Mouse (Mus musculus) midbrain, embryonic 12.5 days (tissue): ENCODE data around the gene Tmem269. TPM values are rescaled to one million over a fixed set of nuclear protein-coding genes. Genes with fewer than 3 reads are reported as not detected.

ENCODE experiments used
- ATAC-seq: fragments of 200-750 bp; cut with Nextera tagmentation; 2 replicates; pipeline ENCODE4 v1.8.0; 2017; ENCODE audit warnings: low read depth, moderate TSS enrichment, moderate library complexity; ENCODE audit not compliant: low FRiP score
- H3K27ac ChIP-seq: fragments of 300-500 bp; sonication (generic); replicated peaks from 2 replicates; pipeline ENCODE4 v1.5.1; 2016; ENCODE audit warnings: mild to moderate bottlenecking
- H3K27me3 ChIP-seq: fragments of 300-500 bp; sonication (generic); 2 replicates; pipeline ENCODE4 v1.6.1; 2016; ENCODE audit warnings: mild to moderate bottlenecking
- H3K36me3 ChIP-seq: fragments of 300-500 bp; sonication (generic); 2 replicates; pipeline ENCODE4 v1.6.1; 2016
- H3K4me1 ChIP-seq: fragments of 300-500 bp; sonication (generic); 2 replicates; pipeline ENCODE4 v1.6.1; 2016
- H3K4me2 ChIP-seq: fragments of 300-500 bp; sonication (generic); replicated peaks from 2 replicates; pipeline ENCODE4 v1.6.1; 2016; ENCODE audit warnings: mild to moderate bottlenecking, moderate library complexity
- H3K4me3 ChIP-seq: fragments of 300-500 bp; sonication (generic); 2 replicates; pipeline ENCODE4 v1.5.1; 2016; ENCODE audit warnings: mild to moderate bottlenecking
- H3K9ac ChIP-seq: fragments of 300-500 bp; sonication (generic); replicated peaks from 2 replicates; pipeline ENCODE4 v1.6.1; 2016; ENCODE audit warnings: mild to moderate bottlenecking, moderate library complexity
- H3K9me3 ChIP-seq: fragments of 300-500 bp; sonication (generic); 2 replicates; pipeline ENCODE4 v1.6.1; 2016; ENCODE audit warnings: mild to moderate bottlenecking
- WGBS: fragments of 180-500 bp; shearing (Covaris S2); methylation state at CpG from one replicate; pipeline ENCODE4 v1.1.7; 2016; 5-methylcytosine and 5-hydroxymethylcytosine counted together
- polyA plus RNA-seq: library from polyadenylated mRNA; unstranded; fragments of >200 nt; fragmentation: Nextera tagmentation; extraction: Ambion mirVana; gene quantifications from 2 replicates; pipeline ENCODE4 v1.2.1, GENCODE M21; 2016

Gene Tmem269
- 0.20 TPM in 1 of 2 replicates, not detected in the other for polyA plus RNA-seq

GRCm38 (mm10) chr4:119218169-119218568 is at the start of gene Tmem269:
TSS of gene Tmem269 (minus strand) at chr4:119218217.
- Histone ChIP-seq H3K4me3 (no peak within 1 kb of the TSS), H3K4me1 (peaks cover 6% of the 10 kb centered on the region; the same call in 1 of the 2 replicates), H3K27me3 (no peaks in the 10 kb centered on the region), H3K9me3 (no peaks in the 10 kb centered on the region), H3K36me3 (0 out of 2 replicates have a peak, but pooled peaks cover 5% of the 10 kb centered on the region), H3K27ac (no peak within 1 kb of the TSS), H3K4me2 (no peak within 1 kb of the TSS), H3K9ac (no peak within 1 kb of the TSS)
- 11% methylated on average over 11 of the region's 11 CpGs for WGBS
- ATAC-seq: no peak

GRCm38 (mm10) chr4:119266606-119267005 is 48.6 kb upstream of the Tmem269 start:
- peaks cover 27% of the 10 kb centered on the region for H3K36me3 ChIP-seq
- H3K9ac ChIP-seq: no peak overlapping the region
- WGBS: 78% methylated on average over 13 of the region's 13 CpGs

GRCm38 (mm10) chr4:119263459-119263858 is 45.4 kb upstream of the Tmem269 start:
- no peak overlapping the region for H3K9ac ChIP-seq
- H3K27me3 ChIP-seq: no peaks in the 10 kb centered on the region
- H3K4me3 ChIP-seq: no peak overlapping the region
- no peaks in the 10 kb centered on the region for H3K4me1 ChIP-seq
- no peak overlapping the region for H3K27ac ChIP-seq
- H3K4me2 ChIP-seq: no peak overlapping the region
- H3K36me3 ChIP-seq: no peaks in the 10 kb centered on the region
- 83% methylated on average over 3 of the region's 3 CpGs for WGBS
- no peaks in the 10 kb centered on the region for H3K9me3 ChIP-seq
- no peak for ATAC-seq

More at GRCm38 (mm10) chr4:119266606-119267005, 48.6 kb upstream of the Tmem269 start:
- Histone ChIP-seq H3K4me3 (no peak overlapping the region), H3K27ac (no peak overlapping the region), H3K4me2 (no peak overlapping the region), H3K9me3 (no peaks in the 10 kb centered on the region), H3K27me3 (no peaks in the 10 kb centered on the region), H3K4me1 (no peaks in the 10 kb centered on the region)
- ATAC-seq: no peak

- H3K4me1 ChIP-seq: no peaks in the 10 kb centered on the region
- no peaks in the 10 kb centered on the region for H3K27me3 ChIP-seq
- no peak overlapping the region for H3K27ac ChIP-seq
- no peak overlapping the region for H3K4me3 ChIP-seq
- no peaks in the 10 kb centered on the region for H3K36me3 ChIP-seq
- ATAC-seq: no peak
- no peak overlapping the region for H3K9ac ChIP-seq
- H3K4me2 ChIP-seq: no peak overlapping the region
- 94% methylated on average over 5 of the region's 5 CpGs for WGBS
- H3K9me3 ChIP-seq: no peaks in the 10 kb centered on the region
These were observed 44.5 kb upstream of the Tmem269 start for GRCm38 (mm10) chr4:119262483-119262882.

- ATAC-seq: no peak
- Histone ChIP-seq H3K9me3 (no peaks in the 10 kb centered on the region), H3K4me3 (no peak overlapping the region), H3K4me1 (no peaks in the 10 kb centered on the region), H3K27ac (no peak overlapping the region), H3K9ac (no peak overlapping the region), H3K36me3 (no peaks in the 10 kb centered on the region), H3K4me2 (no peak overlapping the region), H3K27me3 (no peaks in the 10 kb centered on the region)
- 66% methylated on average over 7 of the region's 7 CpGs for WGBS
These were observed 43.2 kb upstream of the Tmem269 start for GRCm38 (mm10) chr4:119261087-119261713.

- Histone ChIP-seq H3K9me3 (no peaks in the 10 kb centered on the region), H3K27ac (no peak overlapping the region), H3K4me1 (peaks cover 7% of the 10 kb centered on the region), H3K4me3 (no peak overlapping the region), H3K27me3 (no peaks in the 10 kb centered on the region), H3K4me2 (no peak overlapping the region), H3K9ac (no peak overlapping the region), H3K36me3 (no peaks in the 10 kb centered on the region)
- ATAC-seq: no peak
- WGBS: 78% methylated on average over 15 of the region's 15 CpGs
These were observed 41.6 kb upstream of the Tmem269 start for GRCm38 (mm10) chr4:119259344-119260254.

GRCm38 (mm10) chr4:119257083-119257482 is 39.1 kb upstream of the Tmem269 start:
- peaks cover 19% of the 10 kb centered on the region for H3K4me1 ChIP-seq
- 81% methylated on average over 6 of the region's 6 CpGs for WGBS
- ATAC-seq: no peak

GRCm38 (mm10) chr4:119255351-119255750 is 37.3 kb upstream of the Tmem269 start, which contains the start of gene Cldn19:
TSS of gene Cldn19 (plus strand) at chr4:119255414.
- Histone ChIP-seq H3K4me1 (peaks cover 19% of the 10 kb centered on the region), H3K9ac (0 out of 2 replicates have a peak within 1 kb of the TSS, but pooled peaks have one; percentile 20), H3K27me3 (no peaks in the 10 kb centered on the region), H3K4me3 (no peak within 1 kb of the TSS), H3K4me2 (peak within 1 kb of the TSS; percentile 21; the same call in 1 of the 2 replicates), H3K9me3 (no peaks in the 10 kb centered on the region), H3K36me3 (no peaks in the 10 kb centered on the region), H3K27ac (peak within 1 kb of the TSS; percentile 60)
- WGBS: 68% methylated on average over 12 of the region's 12 CpGs
- ATAC-seq: no peak

More at GRCm38 (mm10) chr4:119257083-119257482, 39.1 kb upstream of the Tmem269 start:
- H3K9ac ChIP-seq: no peak overlapping the region
- H3K4me2 ChIP-seq: no peak overlapping the region
- no peaks in the 10 kb centered on the region for H3K27me3 ChIP-seq
- H3K9me3 ChIP-seq: no peaks in the 10 kb centered on the region
- H3K27ac ChIP-seq: no peak overlapping the region
- no peak overlapping the region for H3K4me3 ChIP-seq
- no peaks in the 10 kb centered on the region for H3K36me3 ChIP-seq

- Histone ChIP-seq H3K36me3 (no peaks in the 10 kb centered on the region), H3K27ac (peak overlapping the region; percentile 60), H3K4me1 (peaks cover 19% of the 10 kb centered on the region), H3K27me3 (no peaks in the 10 kb centered on the region), H3K4me2 (peak overlapping the region; percentile 21; the same call in 1 of the 2 replicates), H3K9me3 (no peaks in the 10 kb centered on the region), H3K4me3 (no peak overlapping the region), H3K9ac (0 out of 2 replicates have a peak overlapping the region, but pooled peaks have one; percentile 15)
- ATAC-seq: peak; percentile 73
- 20% methylated on average over 9 of the region's 9 CpGs for WGBS
These were observed 36.1 kb upstream of the Tmem269 start for GRCm38 (mm10) chr4:119254012-119254618.

- Histone ChIP-seq H3K9ac (no peak overlapping the region), H3K9me3 (no peaks in the 10 kb centered on the region), H3K27me3 (no peaks in the 10 kb centered on the region), H3K4me2 (no peak overlapping the region), H3K27ac (no peak overlapping the region), H3K4me1 (peaks cover 27% of the 10 kb centered on the region), H3K4me3 (no peak overlapping the region), H3K36me3 (no peaks in the 10 kb centered on the region; the same call in 1 of the 2 replicates)
- 75% methylated on average over 7 of the region's 7 CpGs for WGBS
- no peak for ATAC-seq
These were observed 34.2 kb upstream of the Tmem269 start for GRCm38 (mm10) chr4:119252025-119252808.

GRCm38 (mm10) chr4:119248407-119248965 is 30.5 kb upstream of the Tmem269 start:
- Histone ChIP-seq H3K9me3 (no peaks in the 10 kb centered on the region), H3K27me3 (no peaks in the 10 kb centered on the region), H3K4me1 (peaks cover 12% of the 10 kb centered on the region), H3K36me3 (peaks cover 18% of the 10 kb centered on the region), H3K9ac (no peak overlapping the region), H3K4me3 (no peak overlapping the region), H3K27ac (peak overlapping the region; percentile 54; the same call in 1 of the 2 replicates), H3K4me2 (no peak overlapping the region)
- WGBS: 82% methylated on average over 11 of the region's 11 CpGs
- ATAC-seq: no peak
